Mouse (Mus musculus) limb, embryonic 13.5 days (tissue): Measurements from ENCODE around the gene Rfx7. TPM values are rescaled to one million over a fixed set of nuclear protein-coding genes. Genes with fewer than 3 reads are reported as not detected.
A peak's percentile ranks its signal among the peaks of the same experiment; 100 is the strongest.

Experiments used
- ATAC-seq: fragments of 200-750 bp; cut with Nextera tagmentation; 2 replicates; pipeline ENCODE4 v1.8.0; 2017; ENCODE audit warnings: low read depth, moderate number of reproducible peaks, moderate TSS enrichment; ENCODE audit not compliant: low FRiP score
- H3K27ac ChIP-seq: fragments of 300-500 bp; sonication (generic); 2 replicates; pipeline ENCODE4 v1.5.1; 2015; ENCODE audit warnings: inconsistent platforms, mild to moderate bottlenecking, moderate library complexity
- H3K27me3 ChIP-seq: fragments of 300-500 bp; sonication (generic); 2 replicates; pipeline ENCODE4 v1.6.1; 2015; ENCODE audit warnings: mild to moderate bottlenecking, inconsistent platforms
- H3K36me3 ChIP-seq: fragments of 300-500 bp; sonication (generic); 2 replicates; pipeline ENCODE4 v1.6.1; 2015; ENCODE audit warnings: inconsistent platforms, mild to moderate bottlenecking, moderate library complexity
- H3K4me1 ChIP-seq: fragments of 300-500 bp; sonication (generic); 2 replicates; pipeline ENCODE4 v1.6.1; 2015; ENCODE audit warnings: inconsistent platforms
- H3K4me2 ChIP-seq: fragments of 300-500 bp; sonication (generic); replicated peaks from 2 replicates; pipeline ENCODE4 v1.6.1; 2015; ENCODE audit warnings: inconsistent platforms, mild to moderate bottlenecking, moderate library complexity
- H3K4me3 ChIP-seq: fragments of 300-500 bp; sonication (generic); 2 replicates; pipeline ENCODE4 v1.5.1; 2015; ENCODE audit warnings: moderate library complexity, mild to moderate bottlenecking, inconsistent platforms
- H3K9ac ChIP-seq: fragments of 300-500 bp; sonication (generic); 2 replicates; pipeline ENCODE4 v1.6.1; 2015; ENCODE audit warnings: mild to moderate bottlenecking, inconsistent platforms
- H3K9me3 ChIP-seq: fragments of 300-500 bp; sonication (generic); 2 replicates; pipeline ENCODE4 v1.6.1; 2016; ENCODE audit warnings: inconsistent platforms
- WGBS: fragments of 180-500 bp; shearing (Covaris S2); methylation state at CpG from one replicate; pipeline ENCODE4 v1.1.7; 2015; 5-methylcytosine and 5-hydroxymethylcytosine counted together
- polyA plus RNA-seq: library from polyadenylated mRNA; unstranded; fragments of >200 nt; fragmentation: Nextera tagmentation; extraction: Ambion mirVana; gene quantifications from 2 replicates; pipeline ENCODE4 v1.2.1, GENCODE M21; 2015

The Rfx7 gene
- polyA plus RNA-seq, 1 experiment from 2014 or later: 10.9 TPM

DNA sequence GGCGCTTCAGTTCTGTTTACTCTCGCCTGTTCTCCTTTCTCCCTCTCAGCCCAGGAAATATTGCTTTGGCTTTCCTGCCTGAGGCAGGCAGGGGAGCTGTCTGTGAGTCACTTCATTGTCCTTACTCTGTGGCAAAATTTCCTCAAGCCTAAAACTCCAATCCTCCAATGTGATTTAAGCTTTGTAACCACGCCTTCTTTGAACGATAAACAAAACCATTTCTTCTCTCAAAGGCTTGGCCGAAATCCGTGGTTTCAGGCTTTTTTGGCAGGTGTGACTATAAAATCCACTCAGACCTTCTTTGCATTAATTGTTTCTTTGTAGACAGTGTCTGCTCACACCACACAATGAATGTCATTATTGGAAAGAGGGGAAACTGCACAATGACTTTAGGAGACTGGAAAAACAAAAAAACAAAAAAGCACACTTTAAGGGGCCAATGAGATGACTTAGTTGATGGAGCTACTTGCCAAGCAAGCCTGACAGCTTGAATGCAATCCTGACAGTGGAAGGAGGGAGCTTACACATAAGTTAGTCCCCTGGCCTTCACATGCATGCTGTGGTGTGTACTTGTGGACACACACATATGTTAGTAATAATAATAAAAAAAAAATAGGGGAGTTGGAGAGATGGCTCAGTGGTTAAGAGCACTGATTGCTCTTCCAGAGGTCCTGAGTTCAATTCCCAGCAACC is 112.5 kb downstream of the Rfx7 start:
- Histone ChIP-seq H3K36me3 (no peaks in the 10 kb centered on the region), H3K9me3 (peaks cover 4% of the 10 kb centered on the region; the same call in 1 of the 2 replicates), H3K9ac (no peak overlapping the region), H3K4me2 (no peak overlapping the region), H3K27me3 (no peaks in the 10 kb centered on the region), H3K4me3 (no peak overlapping the region), H3K4me1 (peaks cover 46% of the 10 kb centered on the region), H3K27ac (peak overlapping the region; percentile 74)
- WGBS: 27% methylated on average over 6 of the region's 6 CpGs
- ATAC-seq: no peak

- no peak overlapping the region; the same call in 1 of the 2 replicates for H3K27ac ChIP-seq
- no peaks in the 10 kb centered on the region for H3K27me3 ChIP-seq
- H3K36me3 ChIP-seq: no peaks in the 10 kb centered on the region
- H3K9me3 ChIP-seq: peaks cover 4% of the 10 kb centered on the region; the same call in 1 of the 2 replicates
- H3K4me2 ChIP-seq: no peak overlapping the region
- H3K4me3 ChIP-seq: no peak overlapping the region
- no peak for ATAC-seq
- peaks cover 32% of the 10 kb centered on the region for H3K4me1 ChIP-seq
- H3K9ac ChIP-seq: no peak overlapping the region
- WGBS: 49% methylated on average over 2 of the region's 2 CpGs
These were observed 117.7 kb downstream of the Rfx7 start for GRCm38 (mm10) chr9:72649781-72650180.

DNA sequence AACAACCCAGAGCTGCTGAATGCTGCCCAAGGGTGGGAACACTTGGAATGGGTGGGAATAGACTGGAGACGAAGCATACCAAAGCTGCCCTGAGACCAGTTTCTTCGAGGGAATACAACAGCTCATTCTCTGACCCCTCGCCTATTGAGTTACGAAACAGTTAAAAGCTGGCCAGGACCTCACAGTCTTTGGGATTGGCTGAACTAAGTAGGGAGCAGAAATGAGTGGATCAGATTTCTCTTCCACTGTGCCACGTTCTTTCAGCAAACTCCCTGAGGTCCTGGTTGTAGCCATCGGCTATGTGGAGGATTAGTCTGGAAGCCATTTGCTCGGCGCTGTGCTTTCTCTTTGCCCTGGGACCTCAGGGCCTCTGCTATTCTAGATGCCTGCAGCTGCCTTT is 120.9 kb downstream of the Rfx7 start:
- peak overlapping the region; percentile 54 for H3K4me2 ChIP-seq
- peak overlapping the region; percentile 95 for H3K27ac ChIP-seq
- H3K4me1 ChIP-seq: peaks cover 48% of the 10 kb centered on the region
- peak overlapping the region; percentile 43; the same call in 1 of the 2 replicates for H3K9ac ChIP-seq
- no peaks in the 10 kb centered on the region for H3K27me3 ChIP-seq
- WGBS: 4% methylated on average over 8 of the region's 8 CpGs
- H3K4me3 ChIP-seq: peak overlapping the region; percentile 18; the same call in 1 of the 2 replicates
- no peaks in the 10 kb centered on the region for H3K9me3 ChIP-seq
- no peaks in the 10 kb centered on the region for H3K36me3 ChIP-seq
- ATAC-seq: peak; percentile 89

DNA sequence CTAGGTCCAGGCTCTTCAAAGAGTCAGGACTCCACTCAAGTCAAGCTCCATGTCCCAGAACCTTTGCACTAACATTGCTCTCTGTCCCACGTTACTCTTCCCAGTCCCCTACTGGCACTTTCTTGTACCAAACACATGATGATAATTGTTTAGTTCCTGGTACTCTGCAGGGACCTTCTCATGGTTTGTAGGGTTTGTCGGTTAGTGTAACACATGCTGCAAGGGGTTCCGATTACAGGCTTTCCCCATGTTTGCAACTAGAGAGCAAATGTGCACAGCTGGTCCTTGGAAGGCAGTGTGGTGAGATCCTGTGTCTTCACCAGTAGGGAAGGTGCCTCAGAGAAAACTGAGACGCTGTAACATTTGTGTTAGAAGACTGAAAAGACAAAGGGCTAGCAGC is 121.5 kb downstream of the Rfx7 start:
- no peaks in the 10 kb centered on the region for H3K27me3 ChIP-seq
- H3K9ac ChIP-seq: peak overlapping the region; percentile 43; the same call in 1 of the 2 replicates
- H3K27ac ChIP-seq: peak overlapping the region; percentile 95
- ATAC-seq: peak; percentile 57
- peak overlapping the region; percentile 18; the same call in 1 of the 2 replicates for H3K4me3 ChIP-seq
- peak overlapping the region; percentile 54 for H3K4me2 ChIP-seq
- H3K9me3 ChIP-seq: no peaks in the 10 kb centered on the region
- no peaks in the 10 kb centered on the region for H3K36me3 ChIP-seq
- WGBS: 9% methylated on average over 4 of the region's 4 CpGs
- H3K4me1 ChIP-seq: peaks cover 48% of the 10 kb centered on the region

- peak overlapping the region; percentile 80; the same call in 1 of the 2 replicates for H3K27ac ChIP-seq
- H3K27me3 ChIP-seq: no peaks in the 10 kb centered on the region
- H3K4me2 ChIP-seq: no peak overlapping the region
- H3K36me3 ChIP-seq: no peaks in the 10 kb centered on the region
- H3K9me3 ChIP-seq: no peaks in the 10 kb centered on the region
- peaks cover 56% of the 10 kb centered on the region for H3K4me1 ChIP-seq
- no peak for ATAC-seq
- WGBS: 67% methylated on average over 6 of the region's 6 CpGs
- H3K9ac ChIP-seq: no peak overlapping the region
- no peak overlapping the region for H3K4me3 ChIP-seq
These were observed 122.7 kb downstream of the Rfx7 start for GRCm38 (mm10) chr9:72654593-72655242.

GRCm38 (mm10) chr9:72655602-72656001 is 123.6 kb downstream of the Rfx7 start:
- H3K36me3 ChIP-seq: no peaks in the 10 kb centered on the region
- no peak overlapping the region for H3K4me2 ChIP-seq
- H3K4me3 ChIP-seq: no peak overlapping the region
- 68% methylated on average over 5 of the region's 5 CpGs for WGBS
- H3K9me3 ChIP-seq: no peaks in the 10 kb centered on the region
- peak overlapping the region; percentile 80 for H3K27ac ChIP-seq
- ATAC-seq: no peak
- H3K4me1 ChIP-seq: peaks cover 56% of the 10 kb centered on the region
- H3K9ac ChIP-seq: no peak overlapping the region
- H3K27me3 ChIP-seq: no peaks in the 10 kb centered on the region

DNA sequence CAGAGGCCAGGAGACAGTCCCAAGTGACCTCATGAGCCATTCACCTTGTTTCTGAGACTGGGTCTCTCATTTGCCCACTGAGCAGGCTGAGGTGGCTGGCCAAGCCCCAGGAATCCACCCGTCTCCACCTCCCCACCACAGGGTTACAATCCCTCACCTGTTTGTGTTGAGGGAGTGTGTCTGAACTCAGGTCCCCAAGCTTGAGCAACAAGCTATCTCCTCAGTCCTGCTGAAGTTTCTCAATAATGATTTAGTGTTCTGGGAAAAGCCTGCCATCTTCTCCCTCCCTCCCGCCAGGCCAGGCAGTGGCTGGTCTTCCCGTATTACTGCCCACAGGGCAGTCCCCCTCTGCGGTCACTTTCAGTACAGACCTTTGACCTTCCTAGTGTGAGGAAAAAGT is 124.5 kb downstream of the Rfx7 start:
- Histone ChIP-seq H3K4me3 (no peak overlapping the region), H3K4me2 (no peak overlapping the region), H3K36me3 (no peaks in the 10 kb centered on the region), H3K27me3 (no peaks in the 10 kb centered on the region), H3K9ac (no peak overlapping the region), H3K27ac (no peak overlapping the region), H3K9me3 (no peaks in the 10 kb centered on the region), H3K4me1 (peaks cover 60% of the 10 kb centered on the region)
- ATAC-seq: no peak
- WGBS: 39% methylated on average over 4 of the region's 4 CpGs

- 74% methylated on average over 3 of the region's 3 CpGs for WGBS
- no peak for ATAC-seq
- Histone ChIP-seq H3K9me3 (no peaks in the 10 kb centered on the region), H3K27ac (no peak overlapping the region), H3K9ac (no peak overlapping the region), H3K4me1 (peaks cover 57% of the 10 kb centered on the region), H3K27me3 (no peaks in the 10 kb centered on the region), H3K4me2 (no peak overlapping the region), H3K4me3 (no peak overlapping the region), H3K36me3 (no peaks in the 10 kb centered on the region)
These were observed 124.9 kb downstream of the Rfx7 start for GRCm38 (mm10) chr9:72656940-72657339.

GRCm38 (mm10) chr9:72657694-72658093 is 125.7 kb downstream of the Rfx7 start:
- Histone ChIP-seq H3K9ac (no peak overlapping the region), H3K4me1 (peaks cover 50% of the 10 kb centered on the region), H3K36me3 (no peaks in the 10 kb centered on the region), H3K27me3 (no peaks in the 10 kb centered on the region), H3K27ac (no peak overlapping the region), H3K4me2 (no peak overlapping the region), H3K9me3 (no peaks in the 10 kb centered on the region), H3K4me3 (no peak overlapping the region)
- ATAC-seq: no peak
- WGBS: 83% methylated on average over 1 of the region's 1 CpGs

DNA sequence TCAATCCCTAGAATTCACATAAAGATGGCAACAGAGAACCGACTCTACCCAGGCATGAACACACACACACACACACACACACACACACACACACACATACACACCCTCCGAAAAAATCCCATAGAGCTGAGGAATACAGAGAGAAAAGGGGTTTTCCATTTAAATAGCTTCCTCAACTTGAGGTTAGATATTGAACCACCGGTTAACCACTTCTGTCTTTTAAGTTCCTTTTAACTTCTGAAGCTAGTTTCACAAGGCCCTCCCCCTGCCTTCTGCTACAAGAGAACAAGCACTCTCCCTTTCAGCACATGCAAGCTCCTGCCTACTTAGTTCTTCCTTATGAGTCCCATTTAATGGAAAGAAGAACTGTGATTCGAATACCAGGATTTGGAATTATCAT is 128.1 kb downstream of the Rfx7 start:
- H3K4me1 ChIP-seq: peaks cover 45% of the 10 kb centered on the region
- peaks cover 14% of the 10 kb centered on the region for H3K36me3 ChIP-seq
- no peak overlapping the region for H3K27ac ChIP-seq
- H3K4me3 ChIP-seq: no peak overlapping the region
- no peak overlapping the region for H3K9ac ChIP-seq
- no peaks in the 10 kb centered on the region for H3K9me3 ChIP-seq
- H3K4me2 ChIP-seq: no peak overlapping the region
- WGBS: 71% methylated on average over 4 of the region's 4 CpGs
- ATAC-seq: no peak
- no peaks in the 10 kb centered on the region for H3K27me3 ChIP-seq

DNA sequence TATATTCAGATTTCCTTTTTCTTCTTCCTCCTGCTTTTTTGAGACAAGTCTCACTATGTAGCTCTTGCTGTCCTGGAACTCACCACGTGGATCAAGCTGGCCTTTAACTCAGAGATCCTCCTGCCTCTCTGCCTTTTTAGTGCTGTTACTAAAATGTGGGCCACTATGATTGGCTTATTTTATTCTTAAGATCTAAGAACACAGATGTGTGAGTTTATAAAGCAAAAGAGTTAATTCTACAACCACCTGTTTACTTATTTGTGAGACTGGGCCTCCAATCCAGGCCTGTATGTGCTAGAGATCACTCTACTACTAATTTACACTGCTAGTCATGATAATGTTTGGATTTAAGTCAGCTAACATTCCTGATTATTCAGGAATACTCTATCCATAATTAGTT is 128.9 kb downstream of the Rfx7 start:
- no peak overlapping the region for H3K9ac ChIP-seq
- 38% methylated on average over 1 of the region's 1 CpGs for whole genome bisulfite sequencing

DNA sequence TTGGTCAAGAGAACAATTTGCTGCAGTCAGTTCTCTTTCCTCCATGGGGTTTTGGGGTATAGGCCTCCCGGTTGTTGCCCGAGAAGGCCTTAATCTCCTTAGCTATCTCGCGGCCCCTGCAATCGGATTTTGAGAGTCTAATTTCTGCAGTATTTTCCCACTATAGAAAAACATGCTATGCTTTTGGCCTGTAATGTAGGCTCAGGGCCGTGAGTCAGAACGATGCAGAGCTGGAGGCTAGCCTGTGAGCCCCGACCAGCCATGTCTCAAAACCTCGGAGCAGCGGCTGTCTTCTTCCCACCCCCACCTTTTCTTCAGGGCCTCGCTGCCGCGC is 129.5 kb downstream of the Rfx7 start:
- under 1% methylated on average over 13 of the region's 13 CpGs for WGBS
- ATAC-seq: no peak
- H3K9me3 ChIP-seq: no peaks in the 10 kb centered on the region
- peak overlapping the region; percentile 99 for H3K27ac ChIP-seq
- H3K36me3 ChIP-seq: peaks cover 26% of the 10 kb centered on the region
- H3K27me3 ChIP-seq: no peaks in the 10 kb centered on the region
- H3K9ac ChIP-seq: peak overlapping the region; percentile 100
- H3K4me3 ChIP-seq: peak overlapping the region; percentile 80
- peak overlapping the region; percentile 97 for H3K4me2 ChIP-seq
- H3K4me1 ChIP-seq: peaks cover 44% of the 10 kb centered on the region

More for the DNA sequence above, 128.9 kb downstream of the Rfx7 start:
- Histone ChIP-seq H3K4me3 (no peak overlapping the region), H3K4me2 (no peak overlapping the region), H3K4me1 (peaks cover 46% of the 10 kb centered on the region), H3K9me3 (no peaks in the 10 kb centered on the region), H3K27ac (peak overlapping the region; percentile 99), H3K36me3 (peaks cover 21% of the 10 kb centered on the region), H3K27me3 (no peaks in the 10 kb centered on the region)
- no peak for ATAC-seq
